Mouse (Mus musculus) cerebellum, adult 2 months (tissue): ENCODE data around the gene Rgs16.

ENCODE experiments used
- CTCF ChIP-seq: fragments of 200-500 bp; IDR thresholded peaks from 2 replicates; pipeline ENCODE4 v1.5.1; 2011; ENCODE audit warnings: low read depth, mild to moderate bottlenecking, control low read depth, low read length, moderate library complexity, borderline replicate concordance; ENCODE audit not compliant: insufficient read depth
- POLR2A ChIP-seq: fragments of 200-500 bp; IDR thresholded peaks from 2 replicates; pipeline ENCODE4 v1.6.1; 2011; ENCODE audit warnings: low read length, control low read depth, borderline replicate concordance; ENCODE audit not compliant: insufficient read depth

- no peak for TF ChIP-seq POLR2A
- TF ChIP-seq CTCF: no peak
Observed at GRCm38 (mm10) chr1:153737101-153738085, 2.8 kb upstream of the Rgs16 start.
